Mouse (Mus musculus) urinary bladder, postnatal 14 days (tissue): ENCODE data around the gene Olfr1082.
"Not testable (repeated sequence)": the region's sequence is repeated elsewhere in the genome, so short reads cannot be mapped to it uniquely, and the experiment has no call there.

Experiments
- DNase-seq: peaks from one replicate; pipeline ENCODE4 v3.0.0; 2021; ENCODE audit warnings: low spot score

Olfr1082 gene

DNA sequence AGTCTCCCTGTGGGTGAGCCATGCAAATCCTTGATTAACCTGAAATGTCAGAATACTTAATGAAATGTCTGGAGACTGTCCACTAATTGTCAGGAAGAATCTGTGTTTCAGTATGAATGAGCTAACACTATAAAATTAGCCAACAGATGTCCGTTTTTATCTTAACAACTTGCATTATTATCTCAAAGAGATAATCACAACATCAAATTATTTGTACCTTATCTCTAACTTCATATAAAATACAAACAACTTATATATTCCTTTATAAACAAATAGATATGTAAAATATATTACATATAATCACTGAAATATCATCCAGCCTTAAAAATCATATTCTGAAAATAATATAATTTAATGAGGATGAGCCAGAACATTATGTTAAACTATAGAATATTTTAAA, at the start of gene Olfr1082:
Olfr1082 (minus strand) TSS at position 101 of the 400 bp plus-strand sequence.
- DNase-seq, result not testable (repeated sequence)

- DNase-seq, result not testable (repeated sequence)
Observed at GRCm38 (mm10) chr2:86639625-86640024, 40.9 kb upstream of the Olfr1082 start, which contains the start of gene Olfr1084. Olfr1084 (minus strand) TSS chr2:86639725.

- DNase-seq, result not testable (repeated sequence)
Observed at GRCm38 (mm10) chr2:86558135-86558534, 40.6 kb downstream of the Olfr1082 start, which contains the start of gene Olfr1080. Olfr1080 (minus strand) TSS chr2:86558235.
